Mouse (Mus musculus) hindbrain, embryonic 16.5 days (tissue): ENCODE measurements at regions not wholly inside any gene's neighbourhood (a gene's known extent, or its start where the extent isn't known, plus 50 kb on each side); places are given as distances from the start of the nearest gene placed in this dataset.

Source experiments
- ATAC-seq: fragments of 200-750 bp; cut with Nextera tagmentation; 2 replicates; pipeline ENCODE4 v1.8.0; 2017; ENCODE audit warnings: moderate TSS enrichment, moderate library complexity
- H3K27ac ChIP-seq: fragments of 300-500 bp; sonication (generic); 2 replicates; pipeline ENCODE4 v1.5.1; 2014; ENCODE audit warnings: low read depth, mild to moderate bottlenecking, control low read depth, low read length, moderate library complexity
- H3K27me3 ChIP-seq: fragments of 300-500 bp; sonication (generic); replicated peaks from 2 replicates; pipeline ENCODE4 v1.6.1; 2014; ENCODE audit warnings: low read length; ENCODE audit not compliant: control insufficient read depth, insufficient read depth
- H3K36me3 ChIP-seq: fragments of 300-500 bp; sonication (generic); 2 replicates; pipeline ENCODE4 v1.6.1; 2014; ENCODE audit warnings: mild to moderate bottlenecking, low read length, moderate library complexity, mixed read lengths; ENCODE audit not compliant: control insufficient read depth, insufficient read depth
- H3K4me1 ChIP-seq: fragments of 300-500 bp; sonication (generic); 2 replicates; pipeline ENCODE4 v1.6.1; 2014; ENCODE audit warnings: low read depth, low read length; ENCODE audit not compliant: control insufficient read depth, insufficient read depth
- H3K4me2 ChIP-seq: fragments of 300-500 bp; sonication (generic); 2 replicates; pipeline ENCODE4 v1.6.1; 2014; ENCODE audit warnings: mild to moderate bottlenecking, low read length, control low read depth, moderate library complexity
- H3K4me3 ChIP-seq: fragments of 300-500 bp; sonication (generic); 2 replicates; pipeline ENCODE4 v1.5.1; 2014; ENCODE audit warnings: mild to moderate bottlenecking, low read length, control low read depth, moderate library complexity
- H3K9ac ChIP-seq: fragments of 300-500 bp; sonication (generic); 2 replicates; pipeline ENCODE4 v1.6.1; 2014; ENCODE audit warnings: low read depth, mild to moderate bottlenecking, control low read depth, low read length, moderate library complexity
- H3K9me3 ChIP-seq: fragments of 300-500 bp; sonication (generic); 2 replicates; pipeline ENCODE4 v1.6.1; 2014; ENCODE audit warnings: mild to moderate bottlenecking, low read length, moderate library complexity; ENCODE audit not compliant: control insufficient read depth
- WGBS: fragments of 180-500 bp; shearing (Covaris S2); extraction: QIAGEN DNeasy Blood & Tissue Kit; methylation state at CpG from one replicate; pipeline ENCODE4 v1.1.7; 2014; 5-methylcytosine and 5-hydroxymethylcytosine counted together

DNA sequence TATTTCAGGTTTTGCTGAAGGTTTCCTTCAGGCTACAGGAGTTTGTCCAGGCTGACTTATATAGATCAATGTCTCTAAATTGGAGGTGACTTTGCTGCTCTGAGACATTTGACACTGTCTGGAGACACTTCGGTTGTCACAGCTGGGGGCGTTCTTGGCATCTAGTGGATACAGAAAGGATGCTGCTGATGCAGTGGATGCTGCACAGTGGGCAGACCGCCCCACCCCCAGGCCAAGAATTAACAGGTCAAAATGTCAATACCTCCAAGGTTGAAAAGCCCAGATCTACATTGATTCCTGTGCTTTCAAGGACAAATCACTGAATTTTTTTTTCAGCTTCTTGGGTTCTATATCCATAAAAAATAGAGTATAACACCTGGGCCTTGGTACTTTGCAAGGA lies 312.3 kb downstream of the Cenpc1 start:
- Histone ChIP-seq H3K9me3 (no peaks in the 10 kb centered on the region), H3K27me3 (no peaks in the 10 kb centered on the region), H3K36me3 (no peaks in the 10 kb centered on the region), H3K9ac (no peak overlapping the region), H3K4me1 (no peaks in the 10 kb centered on the region), H3K27ac (no peak overlapping the region), H3K4me3 (no peak overlapping the region), H3K4me2 (no peak overlapping the region)
- WGBS: 72% methylated on average over 3 of the region's 3 CpGs
- no peak for ATAC-seq

DNA sequence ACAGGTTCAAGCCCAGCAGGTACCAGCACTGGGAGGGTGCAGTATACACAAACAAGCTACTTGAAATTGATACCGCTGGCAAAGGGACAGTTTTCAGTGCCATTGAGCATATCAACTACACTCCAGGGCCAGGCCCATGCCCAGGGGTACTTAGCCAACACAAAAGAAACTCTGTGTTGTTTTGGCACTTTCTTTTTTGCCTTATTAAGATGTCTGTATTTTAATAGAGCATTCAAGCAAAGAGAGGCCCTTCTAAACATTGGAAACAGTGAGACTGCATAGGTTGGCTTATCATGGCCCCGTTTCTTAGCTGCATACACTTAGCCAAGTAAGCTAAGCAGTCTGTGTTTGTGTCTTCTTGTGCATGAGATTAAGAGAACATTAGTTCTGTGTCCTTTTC lies 313.7 kb downstream of the Cenpc1 start:
- Histone ChIP-seq H3K27me3 (no peaks in the 10 kb centered on the region), H3K4me1 (no peaks in the 10 kb centered on the region), H3K9ac (no peak overlapping the region), H3K4me2 (no peak overlapping the region), H3K9me3 (no peaks in the 10 kb centered on the region), H3K27ac (no peak overlapping the region), H3K4me3 (no peak overlapping the region), H3K36me3 (no peaks in the 10 kb centered on the region)
- WGBS: 50% methylated on average over 2 of the region's 2 CpGs
- peak; percentile 66; the same call in 1 of the 2 replicates for ATAC-seq

DNA sequence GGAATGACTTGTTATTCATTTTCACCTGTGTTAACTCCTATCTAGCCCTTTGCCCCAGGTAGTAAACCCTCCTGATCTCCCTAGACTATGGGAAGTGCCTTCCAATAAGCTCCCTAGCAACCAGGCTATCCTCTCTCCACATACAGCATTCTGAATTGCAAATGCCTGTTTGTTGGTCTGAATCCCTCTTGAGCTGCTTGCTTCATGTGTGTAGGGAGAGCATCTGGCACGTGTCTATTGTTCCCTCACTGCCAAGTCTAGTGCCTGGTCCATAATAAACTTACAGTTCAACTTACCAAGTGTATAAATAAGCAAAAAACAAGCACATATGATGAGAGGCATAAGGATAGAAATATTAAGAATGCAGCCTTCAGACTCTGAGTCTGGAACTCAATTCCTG lies 314.5 kb downstream of the Cenpc1 start:
- no peak for ATAC-seq
- H3K9me3 ChIP-seq: no peaks in the 10 kb centered on the region
- no peaks in the 10 kb centered on the region for H3K4me1 ChIP-seq
- H3K4me2 ChIP-seq: no peak overlapping the region
- H3K27ac ChIP-seq: no peak overlapping the region
- H3K4me3 ChIP-seq: no peak overlapping the region
- H3K36me3 ChIP-seq: no peaks in the 10 kb centered on the region
- WGBS: 28% methylated on average over 1 of the region's 1 CpGs
- H3K27me3 ChIP-seq: no peaks in the 10 kb centered on the region
- no peak overlapping the region for H3K9ac ChIP-seq

DNA sequence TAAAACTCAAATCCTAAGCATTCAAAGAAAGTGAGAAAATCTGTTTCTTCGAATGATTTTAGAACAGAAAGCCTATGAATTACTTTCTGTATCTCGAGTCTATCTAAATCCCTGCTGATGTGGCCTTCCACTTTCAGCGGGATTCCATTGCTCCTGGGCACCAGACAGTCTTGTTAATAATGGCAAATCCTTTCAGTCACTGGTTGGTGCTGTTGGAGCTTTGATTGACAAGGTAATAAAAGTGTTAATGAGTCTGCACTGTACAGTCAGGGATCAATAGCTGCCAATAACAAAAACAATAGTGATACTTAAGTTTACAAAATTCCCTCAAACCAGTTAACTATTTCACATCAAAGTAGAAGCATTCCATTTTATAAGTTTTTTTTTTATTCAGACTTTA lies 335.8 kb downstream of the Cenpc1 start:
- H3K27me3 ChIP-seq: no peaks in the 10 kb centered on the region
- no peak overlapping the region for H3K9ac ChIP-seq
- H3K4me1 ChIP-seq: no peaks in the 10 kb centered on the region
- ATAC-seq: no peak
- H3K36me3 ChIP-seq: no peaks in the 10 kb centered on the region
- 41% methylated on average over 3 of the region's 3 CpGs for WGBS
- H3K27ac ChIP-seq: no peak overlapping the region
- H3K4me3 ChIP-seq: no peak overlapping the region
- H3K9me3 ChIP-seq: no peaks in the 10 kb centered on the region
- no peak overlapping the region for H3K4me2 ChIP-seq

DNA sequence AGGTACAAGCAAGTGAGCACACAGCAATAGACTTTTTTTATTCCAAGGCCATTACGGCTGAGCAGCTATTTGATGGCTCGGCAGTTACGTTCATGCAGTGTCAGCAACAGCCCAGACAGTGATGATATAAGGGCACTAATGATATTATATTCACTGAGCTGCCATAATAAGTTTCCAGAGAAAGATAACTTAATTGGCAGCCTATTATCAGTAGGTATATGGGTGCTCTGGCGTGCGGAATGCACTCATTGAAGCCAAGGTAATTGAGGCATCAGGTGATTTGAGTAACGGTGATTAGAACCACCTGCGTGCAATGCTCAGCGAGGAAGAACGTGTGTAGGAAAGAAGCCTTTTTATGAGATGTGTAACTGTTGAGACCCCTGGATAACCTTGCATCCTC lies 358.0 kb downstream of the Cenpc1 start:
- Histone ChIP-seq H3K9ac (no peak overlapping the region), H3K9me3 (no peaks in the 10 kb centered on the region), H3K27ac (no peak overlapping the region), H3K4me2 (no peak overlapping the region), H3K4me3 (no peak overlapping the region), H3K27me3 (no peaks in the 10 kb centered on the region), H3K36me3 (no peaks in the 10 kb centered on the region), H3K4me1 (no peaks in the 10 kb centered on the region)
- peak; percentile 73 for ATAC-seq
- 72% methylated on average over 9 of the region's 9 CpGs for WGBS

DNA sequence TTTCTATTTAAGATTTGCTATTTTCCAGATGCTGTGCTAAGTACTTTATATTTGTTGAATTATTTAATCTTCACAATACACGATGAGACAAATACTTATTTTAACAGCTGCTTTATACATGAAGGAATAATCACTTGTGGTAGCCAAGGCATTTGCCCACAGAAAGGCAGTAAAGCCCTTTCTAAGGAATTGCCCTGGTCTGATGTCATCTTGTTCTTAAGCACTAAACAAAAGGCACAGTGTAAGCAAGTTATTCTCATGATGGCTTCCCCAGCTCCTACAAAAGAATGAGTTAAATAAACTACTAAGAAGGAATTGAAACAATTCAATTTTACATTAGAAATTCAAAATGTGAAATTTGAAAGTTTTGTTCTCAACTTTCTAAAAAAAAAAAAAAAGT lies 358.8 kb downstream of the Cenpc1 start:
- no peaks in the 10 kb centered on the region for H3K9me3 ChIP-seq
- H3K4me3 ChIP-seq: no peak overlapping the region
- 44% methylated on average over 1 of the region's 1 CpGs for WGBS
- ATAC-seq: no peak
- no peaks in the 10 kb centered on the region for H3K36me3 ChIP-seq
- no peak overlapping the region for H3K27ac ChIP-seq
- H3K27me3 ChIP-seq: no peaks in the 10 kb centered on the region
- no peaks in the 10 kb centered on the region for H3K4me1 ChIP-seq
- no peak overlapping the region for H3K9ac ChIP-seq
- no peak overlapping the region for H3K4me2 ChIP-seq

DNA sequence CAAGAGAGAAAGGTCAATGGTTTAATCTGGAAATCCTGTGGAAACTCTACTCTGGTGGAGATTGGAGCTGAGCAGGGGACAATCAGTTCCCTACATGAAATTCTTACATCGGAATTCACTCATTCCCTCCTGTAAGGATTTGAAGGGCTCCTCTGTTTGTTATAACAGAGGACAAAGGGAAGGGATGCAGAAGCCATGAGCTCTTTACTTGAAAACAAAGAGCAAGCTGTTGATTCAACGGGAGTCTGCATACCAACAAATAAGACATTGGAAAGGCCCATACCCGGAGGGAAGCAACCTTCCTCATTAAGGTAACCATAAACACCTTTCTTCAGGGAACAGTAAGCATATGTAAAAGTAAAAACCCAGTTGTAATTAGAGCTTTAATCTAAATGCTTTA lies 359.3 kb downstream of the Cenpc1 start:
- H3K4me3 ChIP-seq: no peak overlapping the region
- no peaks in the 10 kb centered on the region for H3K36me3 ChIP-seq
- no peak overlapping the region for H3K27ac ChIP-seq
- WGBS: 23% methylated on average over 3 of the region's 3 CpGs
- no peak overlapping the region for H3K9ac ChIP-seq
- ATAC-seq: no peak
- H3K4me2 ChIP-seq: no peak overlapping the region
- H3K4me1 ChIP-seq: no peaks in the 10 kb centered on the region
- no peaks in the 10 kb centered on the region for H3K9me3 ChIP-seq
- H3K27me3 ChIP-seq: no peaks in the 10 kb centered on the region

DNA sequence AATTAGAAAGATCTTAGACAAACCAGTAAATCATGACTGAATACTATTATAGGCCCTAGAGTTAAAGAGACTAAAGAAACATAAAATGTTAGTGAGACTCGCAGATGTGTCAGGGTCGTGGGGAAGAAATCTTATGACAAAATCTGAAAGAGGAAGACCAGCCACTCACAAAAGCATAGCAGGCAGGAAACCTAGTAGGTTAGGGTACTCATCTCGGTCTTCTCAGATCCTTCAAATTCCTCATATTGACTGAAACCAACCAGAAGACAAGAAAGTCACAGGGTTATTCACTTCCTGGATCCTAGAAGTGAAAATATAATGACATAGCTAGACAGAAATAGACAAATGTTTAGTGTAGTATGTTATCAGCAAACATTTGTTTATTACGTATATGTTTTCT lies 387.5 kb downstream of the Cenpc1 start:
- Histone ChIP-seq H3K27me3 (no peaks in the 10 kb centered on the region), H3K36me3 (no peaks in the 10 kb centered on the region), H3K27ac (no peak overlapping the region), H3K4me3 (no peak overlapping the region), H3K9ac (no peak overlapping the region), H3K9me3 (no peaks in the 10 kb centered on the region), H3K4me1 (no peaks in the 10 kb centered on the region), H3K4me2 (no peak overlapping the region)
- no peak for ATAC-seq
- 90% methylated on average over 4 of the region's 4 CpGs for WGBS

DNA sequence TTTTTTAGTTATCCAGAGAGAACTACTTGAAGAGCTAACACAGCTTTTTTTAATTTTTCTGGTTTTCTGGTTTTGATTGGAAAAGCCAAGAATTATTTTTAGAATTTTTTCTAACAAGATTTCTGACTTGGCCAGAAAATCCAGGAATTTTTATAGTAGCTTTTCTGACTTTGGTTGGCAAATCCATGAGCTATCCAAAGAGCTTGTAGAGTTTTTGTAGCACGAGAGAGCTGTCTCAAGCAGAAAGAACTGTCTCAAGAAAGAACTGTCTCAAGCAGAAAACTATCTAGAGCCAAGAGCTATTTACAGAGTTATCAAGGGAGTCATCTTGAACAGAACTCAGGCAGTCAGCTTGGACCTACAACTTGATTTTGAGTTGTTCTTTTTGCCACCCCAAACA lies 394.3 kb downstream of the Cenpc1 start:
- H3K27ac ChIP-seq: no peak overlapping the region
- no peak overlapping the region for H3K4me3 ChIP-seq
- WGBS: 76% methylated on average over 1 of the region's 1 CpGs
- no peaks in the 10 kb centered on the region for H3K4me1 ChIP-seq
- H3K4me2 ChIP-seq: no peak overlapping the region
- H3K9me3 ChIP-seq: no peaks in the 10 kb centered on the region
- ATAC-seq: no peak
- no peak overlapping the region for H3K9ac ChIP-seq
- H3K36me3 ChIP-seq: no peaks in the 10 kb centered on the region
- no peaks in the 10 kb centered on the region for H3K27me3 ChIP-seq

DNA sequence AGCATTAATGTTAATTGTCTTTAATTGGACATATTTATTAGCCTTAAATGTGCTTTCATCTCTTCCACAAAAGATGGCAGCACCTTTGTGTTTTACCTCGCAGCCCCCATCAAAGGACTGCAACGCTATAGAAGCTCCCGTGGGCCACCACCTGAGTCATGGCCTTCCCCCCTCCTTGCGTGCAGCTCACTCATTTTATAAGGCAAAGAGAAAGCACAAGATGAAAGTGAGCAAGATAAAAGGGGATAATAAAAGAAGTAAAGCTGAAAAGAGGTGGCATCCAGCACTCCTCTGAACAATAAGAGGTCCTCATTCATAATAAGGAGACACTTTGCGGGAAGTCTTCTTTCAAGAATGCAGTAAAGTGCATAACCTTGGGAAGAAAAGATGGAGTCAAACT lies 403.9 kb downstream of the Cenpc1 start:
- H3K9me3 ChIP-seq: no peaks in the 10 kb centered on the region
- no peak for ATAC-seq
- WGBS: 55% methylated on average over 5 of the region's 5 CpGs
- no peak overlapping the region for H3K4me3 ChIP-seq
- no peaks in the 10 kb centered on the region for H3K36me3 ChIP-seq
- no peaks in the 10 kb centered on the region for H3K4me1 ChIP-seq
- no peak overlapping the region for H3K27ac ChIP-seq
- H3K9ac ChIP-seq: no peak overlapping the region
- no peaks in the 10 kb centered on the region for H3K27me3 ChIP-seq
- H3K4me2 ChIP-seq: no peak overlapping the region
